Mouse (Mus musculus) gastrocnemius, adult 2 months (tissue): ENCODE data around the gene 4930412O13Rik. TPM values are rescaled to one million over a fixed set of nuclear protein-coding genes. Genes with fewer than 3 reads are reported as not detected.

Experiments used
- DNase-seq: peaks from one replicate; pipeline ENCODE4 v3.0.0; 2022
- H3K27ac ChIP-seq: fragments of 200-600 bp; 2 replicates; pipeline ENCODE4 v1.8.1; 2022; ENCODE audit warnings: mild to moderate bottlenecking
- H3K4me3 ChIP-seq: fragments of 200-600 bp; 2 replicates; pipeline ENCODE4 v1.8.1; 2022; ENCODE audit warnings: mild to moderate bottlenecking, moderate library complexity
- CTCF ChIP-seq: fragments of 200-600 bp; IDR thresholded peaks from 2 replicates; pipeline ENCODE4 v1.8.1; 2022; ENCODE audit warnings: antibody characterized with exemption, mild to moderate bottlenecking, moderate library complexity
- intact Hi-C: fragments of 180-260 bp; cut with DNase I; formaldehyde crosslinking; loops from one replicate; pipeline ENCODE4 v1.15.1; 2025
- long read RNA-seq, 2 experiments: library from polyadenylated mRNA; stranded (forward); transcript quantifications; one replicate each; pipeline ENCODE4 v2.0.0; 2021
- total RNA-seq, 2 experiments: library from RNA; stranded (reverse); gene quantifications; 2 replicates each; pipeline ENCODE4 v1.2.3; 2021

4930412O13Rik gene
- not detected for total RNA-seq
- long read RNA-seq, experiment 1: 0 reads
- long read RNA-seq, experiment 2: 0 reads

- peak within 1 kb of the TSS; percentile 28; the same call in 1 of the 2 replicates for H3K4me3 ChIP-seq
- TF ChIP-seq CTCF: no peak
- intact Hi-C loops: loop anchor here (10.0 kb wide), 1 partner anchor 134 kb away; no protein-coding TSS in a partner anchor
- no peak for DNase-seq
- no peak within 1 kb of the TSS for H3K27ac ChIP-seq
Measured at GRCm38 (mm10) chr2:9881051-9881591, at the start of gene 4930412O13Rik. Gene 4930412O13Rik (plus strand): TSS chr2:9881252.

- no peak for TF ChIP-seq CTCF
- DNase-seq: no peak
- intact Hi-C loops: no loop called here
- Histone ChIP-seq H3K27ac (no peak overlapping the region), H3K4me3 (no peak overlapping the region)
Measured at GRCm38 (mm10) chr2:9833712-9834111, 47.3 kb upstream of the 4930412O13Rik start.

- TF ChIP-seq CTCF: no peak
- Histone ChIP-seq H3K4me3 (no peak overlapping the region), H3K27ac (no peak overlapping the region)
- DNase-seq: no peak
- intact Hi-C loops: no loop called here
Measured at GRCm38 (mm10) chr2:9835195-9835594, 45.9 kb upstream of the 4930412O13Rik start.

- no peak for TF ChIP-seq CTCF
- no peak for DNase-seq
- Histone ChIP-seq H3K4me3 (no peak overlapping the region), H3K27ac (no peak overlapping the region)
- intact Hi-C loops: no loop called here
Measured at GRCm38 (mm10) chr2:9852851-9853576, 28.0 kb upstream of the 4930412O13Rik start.

- Histone ChIP-seq H3K4me3 (no peak overlapping the region), H3K27ac (no peak overlapping the region)
- TF ChIP-seq CTCF: no peak
- no peak for DNase-seq
- intact Hi-C loops: no loop called here
Measured at GRCm38 (mm10) chr2:9855861-9856260, 25.2 kb upstream of the 4930412O13Rik start.

- Histone ChIP-seq H3K27ac (no peak overlapping the region), H3K4me3 (no peak overlapping the region)
- intact Hi-C loops: no loop called here
- no peak for TF ChIP-seq CTCF
- DNase-seq: no peak
Measured at GRCm38 (mm10) chr2:9860698-9861097, 20.4 kb upstream of the 4930412O13Rik start.

GRCm38 (mm10) chr2:9867092-9867825 is 13.8 kb upstream of the 4930412O13Rik start:
- Histone ChIP-seq H3K27ac (no peak overlapping the region), H3K4me3 (no peak overlapping the region)
- intact Hi-C loops: no loop called here
- TF ChIP-seq CTCF: no peak
- no peak for DNase-seq

GRCm38 (mm10) chr2:9871141-9871716 is 9.8 kb upstream of the 4930412O13Rik start:
- no peak for DNase-seq
- TF ChIP-seq CTCF: no peak
- intact Hi-C loops: no loop called here
- H3K4me3 ChIP-seq: no peak overlapping the region
- H3K27ac ChIP-seq: no peak overlapping the region

GRCm38 (mm10) chr2:9871798-9872197 is 9.3 kb upstream of the 4930412O13Rik start:
- Histone ChIP-seq H3K27ac (no peak overlapping the region), H3K4me3 (no peak overlapping the region)
- DNase-seq: no peak
- intact Hi-C loops: no loop called here
- no peak for TF ChIP-seq CTCF

- no peak for DNase-seq
- no peak for TF ChIP-seq CTCF
- H3K4me3 ChIP-seq: no peak overlapping the region
Measured at GRCm38 (mm10) chr2:9872682-9873081, 8.4 kb upstream of the 4930412O13Rik start.

GRCm38 (mm10) chr2:9873757-9874156 is 7.3 kb upstream of the 4930412O13Rik start:
- Histone ChIP-seq H3K4me3 (no peak overlapping the region), H3K27ac (no peak overlapping the region)
- no peak for DNase-seq
- intact Hi-C loops: no loop called here
- TF ChIP-seq CTCF: no peak

More at GRCm38 (mm10) chr2:9872682-9873081, 8.4 kb upstream of the 4930412O13Rik start:
- intact Hi-C loops: no loop called here
- no peak overlapping the region for H3K27ac ChIP-seq

- Histone ChIP-seq H3K27ac (no peak overlapping the region), H3K4me3 (no peak overlapping the region)
- DNase-seq: no peak
- intact Hi-C loops: no loop called here
- TF ChIP-seq CTCF: no peak
Measured at GRCm38 (mm10) chr2:9874467-9875219, 6.4 kb upstream of the 4930412O13Rik start.
